Mouse (Mus musculus) cerebellum, adult (tissue): Measurements from ENCODE around the gene Scn8a.
A peak's percentile ranks its signal among the peaks of the same experiment; 100 is the strongest.

Source experiments
- ATAC-seq: cut with Nextera tagmentation; 2 replicates; pipeline ENCODE4 v1.9.2; 2017; ENCODE audit warnings: mild to moderate bottlenecking, moderate library complexity, mixed read lengths; ENCODE audit not compliant: insufficient number of reproducible peaks, low FRiP score, low TSS enrichment

Gene Scn8a

GRCm38 (mm10) chr15:101086956-101087355, 217.3 kb downstream of the Scn8a start:
- ATAC-seq = no peak

- no peak for ATAC-seq
Observed at GRCm38 (mm10) chr15:101088291-101088690, 218.6 kb downstream of the Scn8a start.

- no peak for ATAC-seq
Observed at GRCm38 (mm10) chr15:101091551-101091950, 221.9 kb downstream of the Scn8a start.

- ATAC-seq = no peak
Observed at GRCm38 (mm10) chr15:101092121-101092828, 222.6 kb downstream of the Scn8a start.

- ATAC-seq = 0 out of 2 replicates have a peak, but pooled peaks have one; percentile 43
Observed at GRCm38 (mm10) chr15:101092829-101093648, 223.4 kb downstream of the Scn8a start.

- ATAC-seq = no peak
Observed at GRCm38 (mm10) chr15:101093988-101094387, 224.3 kb downstream of the Scn8a start.

GRCm38 (mm10) chr15:101094979-101095378, 225.3 kb downstream of the Scn8a start:
- ATAC-seq = no peak

GRCm38 (mm10) chr15:101095392-101095791, 225.7 kb downstream of the Scn8a start:
- no peak for ATAC-seq
